Mouse (Mus musculus): ENCODE results near the gene Olfr819. TPM values are rescaled to one million over a fixed set of nuclear protein-coding genes. Genes with fewer than 3 reads are reported as not detected.

Gene Olfr819
- polyA plus RNA-seq (2012; rRNA removed), result not detected in 2 replicates

DNA sequence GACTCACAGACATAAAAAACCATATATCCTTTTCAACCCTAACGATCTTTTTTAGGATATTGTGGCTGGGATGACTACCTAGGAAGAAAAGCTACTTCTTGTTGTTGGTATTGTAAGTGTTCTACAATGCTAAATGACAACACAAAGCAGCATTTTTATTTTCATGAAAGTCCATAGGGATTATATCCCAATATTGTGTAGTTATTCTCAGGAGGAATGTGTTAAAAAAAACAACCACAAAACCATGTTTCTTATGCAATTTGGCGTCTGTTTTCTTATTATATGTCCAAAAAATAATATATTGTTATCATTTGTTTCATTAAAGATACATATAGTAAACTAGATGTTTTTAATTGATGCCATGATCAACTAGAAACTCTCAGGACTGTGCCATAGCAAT, at the start of gene Olfr819:
Gene Olfr819, minus strand, starts transcription at position 101 of the 400 bp plus-strand sequence.

DNA sequence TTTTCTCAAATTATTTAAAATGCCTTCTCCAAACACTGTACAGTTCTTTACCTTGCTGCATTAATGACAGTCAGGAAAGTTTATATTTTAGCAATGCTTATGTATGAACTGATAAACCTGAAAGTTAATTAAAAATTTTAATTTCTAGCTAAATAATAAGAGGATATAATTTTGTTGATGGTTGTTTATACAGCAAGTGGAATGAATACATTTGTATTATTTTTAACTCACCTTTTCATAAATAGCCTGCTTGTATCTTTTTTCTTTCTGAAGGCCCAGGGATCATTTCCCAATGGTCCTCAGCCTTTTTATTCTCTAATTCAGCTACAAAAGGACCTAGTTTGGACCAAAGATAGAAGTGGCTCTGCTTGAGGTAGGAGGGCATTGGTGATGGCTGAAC, 45.3 kb upstream of the Olfr819 start, which contains the start of gene Olfr820:
Gene Olfr820, plus strand, starts transcription at position 301 of the 400 bp plus-strand sequence.

DNA sequence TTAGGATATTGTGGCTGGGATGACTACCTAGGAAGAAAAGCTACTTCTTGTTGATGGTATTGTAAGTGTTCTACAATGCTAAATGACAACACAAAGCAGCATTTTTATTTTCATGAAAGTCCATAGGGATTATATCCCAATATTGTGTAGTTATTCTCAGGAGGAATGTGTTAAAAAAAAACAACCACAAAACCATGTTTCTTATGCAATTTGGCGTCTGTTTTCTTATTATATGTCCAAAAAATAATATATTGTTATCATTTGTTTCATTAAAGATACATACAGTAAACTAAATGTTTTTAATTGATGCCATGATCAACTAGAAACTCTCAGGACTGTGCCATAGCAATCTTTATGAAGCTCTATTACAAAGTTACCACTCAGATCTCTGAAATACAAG, 17.9 kb upstream of the Olfr819 start, which contains the start of gene Gm10310:
Gene Gm10310, minus strand, starts transcription at position 101 of the 400 bp plus-strand sequence.

DNA sequence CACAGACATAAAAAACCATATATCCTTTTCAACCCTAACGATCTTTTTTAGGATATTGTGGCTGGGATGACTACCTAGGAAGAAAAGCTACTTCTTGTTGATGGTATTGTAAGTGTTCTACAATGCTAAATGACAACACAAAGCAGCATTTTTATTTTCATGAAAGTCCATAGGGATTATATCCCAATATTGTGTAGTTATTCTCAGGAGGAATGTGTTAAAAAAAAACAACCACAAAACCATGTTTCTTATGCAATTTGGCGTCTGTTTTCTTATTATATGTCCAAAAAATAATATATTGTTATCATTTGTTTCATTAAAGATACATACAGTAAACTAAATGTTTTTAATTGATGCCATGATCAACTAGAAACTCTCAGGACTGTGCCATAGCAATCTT, 9.0 kb upstream of the Olfr819 start, which contains the start of gene Olfr247:
Gene Olfr247, minus strand, starts transcription at position 101 of the 400 bp plus-strand sequence.

DNA sequence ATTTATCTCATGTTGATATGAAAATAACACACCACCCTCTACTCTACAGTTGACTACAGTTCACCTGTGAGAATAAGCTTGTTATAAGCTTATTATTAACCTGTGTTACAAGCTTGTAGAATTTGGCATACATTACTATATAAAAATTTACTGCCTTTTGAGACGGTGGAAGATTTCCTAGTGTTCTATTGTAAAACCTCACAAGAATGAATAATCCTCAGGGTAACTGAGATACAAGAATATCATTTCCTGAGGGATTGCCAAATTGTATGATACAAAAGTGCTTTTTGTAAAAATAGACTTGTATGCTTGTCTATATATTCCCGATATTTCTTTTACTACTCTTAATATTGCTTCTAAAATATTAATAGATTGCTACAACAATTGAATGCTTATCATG, 18.1 kb downstream of the Olfr819 start, which contains the start of gene Olfr818:
Gene Olfr818, minus strand, starts transcription at position 101 of the 400 bp plus-strand sequence.

DNA sequence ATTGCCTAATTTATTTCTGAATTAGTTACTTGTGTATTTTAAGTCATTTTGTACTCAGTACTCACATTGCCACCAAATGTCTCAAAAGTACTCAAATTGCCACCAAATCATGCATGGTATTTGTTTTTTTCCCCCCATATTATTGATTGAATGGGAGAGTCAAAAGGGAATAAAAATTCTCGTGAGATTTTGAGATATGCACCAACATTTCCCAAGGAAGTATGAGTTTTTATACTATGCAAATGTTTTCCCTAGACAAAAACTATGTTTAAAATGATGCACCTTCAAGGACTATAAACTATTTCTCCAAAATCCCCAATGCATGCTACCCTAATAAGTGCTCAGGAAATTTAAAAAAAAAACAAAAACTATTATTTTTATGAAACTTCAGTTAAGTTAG, 51.6 kb downstream of the Olfr819 start, which contains the start of gene Olfr816:
Gene Olfr816, minus strand, starts transcription at position 101 of the 400 bp plus-strand sequence.

Other genes starting within 250 kb of the Olfr819 start
- not detected in 2 replicates for gene Olfr805, start 237.9 kb downstream of the Olfr819 start, polyA plus RNA-seq (2012; rRNA removed)
- not detected in 2 replicates for gene Olfr806, start 225.3 kb downstream of the Olfr819 start, polyA plus RNA-seq (2012; rRNA removed)
- gene Olfr807, start 209.5 kb downstream of the Olfr819 start, polyA plus RNA-seq (2012; rRNA removed), result not detected in 2 replicates
- gene Olfr808, start 201.8 kb downstream of the Olfr819 start, polyA plus RNA-seq (2012; rRNA removed), result not detected in 2 replicates
- not detected in 2 replicates for gene Olfr809, start 192.6 kb downstream of the Olfr819 start, polyA plus RNA-seq (2012; rRNA removed)
- gene Olfr810, start 172.3 kb downstream of the Olfr819 start, polyA plus RNA-seq (2012; rRNA removed), result not detected in 2 replicates
- gene Olfr811, start 162.9 kb downstream of the Olfr819 start, polyA plus RNA-seq (2012; rRNA removed), result not detected in 2 replicates
- not detected in 2 replicates for gene Olfr812, start 121.2 kb downstream of the Olfr819 start, polyA plus RNA-seq (2012; rRNA removed)
- not detected in 2 replicates for gene Olfr813, start 111.9 kb downstream of the Olfr819 start, polyA plus RNA-seq (2012; rRNA removed)
- gene Olfr814, start 87.4 kb downstream of the Olfr819 start, polyA plus RNA-seq (2012; rRNA removed), result not detected in 2 replicates
- gene Olfr815, start 61.4 kb downstream of the Olfr819 start, polyA plus RNA-seq (2012; rRNA removed), result not detected in 2 replicates
- not detected in 2 replicates for gene Olfr816, start 51.7 kb downstream of the Olfr819 start, polyA plus RNA-seq (2012; rRNA removed)
- gene Olfr818, start 18.2 kb downstream of the Olfr819 start, polyA plus RNA-seq (2012; rRNA removed), result not detected in 2 replicates
- gene Olfr247, start 8.9 kb upstream of the Olfr819 start, polyA plus RNA-seq (2012; rRNA removed), result not detected in 2 replicates
- not detected in 2 replicates for gene Gm10310, start 17.8 kb upstream of the Olfr819 start, polyA plus RNA-seq (2012; rRNA removed)
- gene Olfr820, start 45.4 kb upstream of the Olfr819 start, polyA plus RNA-seq (2012; rRNA removed), result not detected in 2 replicates
- not detected in 2 replicates for gene Olfr821, start 63.1 kb upstream of the Olfr819 start, polyA plus RNA-seq (2012; rRNA removed)
- not detected in 2 replicates for gene Olfr822, start 103.9 kb upstream of the Olfr819 start, polyA plus RNA-seq (2012; rRNA removed)
- not detected in 2 replicates for gene Olfr823, start 148.1 kb upstream of the Olfr819 start, polyA plus RNA-seq (2012; rRNA removed)
- not detected in 2 replicates for gene Olfr824, start 162.7 kb upstream of the Olfr819 start, polyA plus RNA-seq (2012; rRNA removed)
- not detected in 2 replicates for gene Olfr825, start 199.5 kb upstream of the Olfr819 start, polyA plus RNA-seq (2012; rRNA removed)
- gene Olfr826, start 216.9 kb upstream of the Olfr819 start, polyA plus RNA-seq (2012; rRNA removed), result not detected in 2 replicates
- gene Olfr827, start 247.1 kb upstream of the Olfr819 start, polyA plus RNA-seq (2012; rRNA removed), result not detected in 2 replicates

Data from central nervous system, embryonic 11.5 days (tissue).